Mouse (Mus musculus): ENCODE measurements around the gene Fads3.

The Fads3 gene

GRCm38 (mm10) chr19:10041388-10042148 lies at the start of gene Fads3:
TSS of gene Fads3 (plus strand) at chr19:10041569.
- DNase-seq: peak; percentile 81 to 85

GRCm38 (mm10) chr19:9992011-9992958 lies 49.1 kb upstream of the Fads3 start:
- DNase-seq: no peak

GRCm38 (mm10) chr19:9993036-9993656 lies 48.2 kb upstream of the Fads3 start:
- DNase-seq: peak; percentile 84 to 96

- DNase-seq: peak in 1 of 2 experiments; percentile 37
These were observed 43.9 kb upstream of the Fads3 start for GRCm38 (mm10) chr19:9997204-9998062.

- DNase-seq: no peak
These were observed 43.3 kb upstream of the Fads3 start for GRCm38 (mm10) chr19:9998063-9998416.

- no peak for DNase-seq
These were observed 42.5 kb upstream of the Fads3 start for GRCm38 (mm10) chr19:9998736-9999486.

GRCm38 (mm10) chr19:10000330-10000729 lies 41.0 kb upstream of the Fads3 start:
- peak; percentile 44 to 63 for DNase-seq

GRCm38 (mm10) chr19:10001206-10001969 lies 40.0 kb upstream of the Fads3 start, which contains the start of the genes Best1 and Rab3il1:
TSS of gene Best1 (minus strand) at chr19:10001633.
TSS of gene Rab3il1 (plus strand) at chr19:10001669.
- DNase-seq: no peak

GRCm38 (mm10) chr19:10003696-10004095 lies 37.7 kb upstream of the Fads3 start:
- no peak for DNase-seq

- no peak for DNase-seq
These were observed 30.0 kb upstream of the Fads3 start for GRCm38 (mm10) chr19:10011408-10011807.

GRCm38 (mm10) chr19:10012827-10013278 lies 28.5 kb upstream of the Fads3 start:
- DNase-seq: no peak

GRCm38 (mm10) chr19:10013348-10013747 lies 28.0 kb upstream of the Fads3 start:
- no peak for DNase-seq

GRCm38 (mm10) chr19:10013913-10014312 lies 27.5 kb upstream of the Fads3 start:
- no peak for DNase-seq

GRCm38 (mm10) chr19:10014824-10015223 lies 26.5 kb upstream of the Fads3 start:
- no peak for DNase-seq

GRCm38 (mm10) chr19:10015442-10015841 lies 25.9 kb upstream of the Fads3 start:
- DNase-seq: no peak

GRCm38 (mm10) chr19:10016151-10016550 lies 25.2 kb upstream of the Fads3 start:
- no peak for DNase-seq

GRCm38 (mm10) chr19:10017637-10018526 lies 23.5 kb upstream of the Fads3 start:
- peak; percentile 77 to 81 for DNase-seq

GRCm38 (mm10) chr19:10018527-10018818 lies 22.9 kb upstream of the Fads3 start:
- no peak for DNase-seq

- no peak for DNase-seq
These were observed 22.1 kb upstream of the Fads3 start for GRCm38 (mm10) chr19:10019214-10019760.

All from cerebellum, postnatal 14 days (tissue).